Mouse (Mus musculus): ENCODE data around the gene Farsb. TPM values are rescaled to one million over a fixed set of nuclear protein-coding genes. Genes with fewer than 3 reads are reported as not detected.

Farsb gene
- total and polyA plus RNA-seq, 2 experiments from 2014 or later, result 72.8 to 129 TPM

- H3K27me3 ChIP-seq (ENCODE audit: insufficient read depth, low read length), result no peaks in the 10 kb centered on the region
- no peaks in the 10 kb centered on the region for H3K36me3 ChIP-seq (ENCODE audit: insufficient read depth, low read length)
- 68% methylated on average over 15 of the region's 15 CpGs for WGBS
- no peaks in the 10 kb centered on the region for H3K9me3 ChIP-seq (ENCODE audit: low read length)
- H3K4me1 ChIP-seq (ENCODE audit: insufficient read depth, low read length), result no peaks in the 10 kb centered on the region; the same call in 1 of the 2 replicates
- ATAC-seq (no peak), DNase-seq (ENCODE audit: low spot score) (no peak)
- H3K27ac ChIP-seq, result no peak overlapping the region
- no peak overlapping the region for H3K4me3 ChIP-seq (ENCODE audit: low read length)
- no peak overlapping the region for H3K4me2 ChIP-seq (ENCODE audit: low read depth, low read length)
- TF ChIP-seq CTCF (IDR thresholded peaks at IDR 0.05; ENCODE audit: low read depth), result no peak
- no peak overlapping the region for H3K9ac ChIP-seq (replicated peaks; ENCODE audit: low read length)
Measured at GRCm38 (mm10) chr1:78532184-78532800, 43.6 kb upstream of the Farsb start.

- peak; percentile 31 for TF ChIP-seq CTCF (IDR thresholded peaks at IDR 0.05; ENCODE audit: low read depth)
- Histone ChIP-seq H3K4me2 (ENCODE audit: low read depth, low read length) (no peak overlapping the region), H3K27ac (no peak overlapping the region), H3K4me3 (ENCODE audit: low read length) (no peak overlapping the region), H3K27me3 (ENCODE audit: insufficient read depth, low read length) (no peaks in the 10 kb centered on the region), H3K9ac (replicated peaks; ENCODE audit: low read length) (no peak overlapping the region), H3K4me1 (ENCODE audit: insufficient read depth, low read length) (no peaks in the 10 kb centered on the region), H3K9me3 (ENCODE audit: low read length) (no peaks in the 10 kb centered on the region), H3K36me3 (ENCODE audit: insufficient read depth, low read length) (no peaks in the 10 kb centered on the region)
- ATAC-seq, result no peak
- DNase-seq (ENCODE audit: low spot score), result peak; percentile 39
- WGBS, result 64% methylated on average over 7 of the region's 7 CpGs
Measured at GRCm38 (mm10) chr1:78530500-78531215, 42.0 kb upstream of the Farsb start.

GRCm38 (mm10) chr1:78529011-78529410 lies 40.3 kb upstream of the Farsb start:
- H3K27me3 ChIP-seq (ENCODE audit: insufficient read depth, low read length), result no peaks in the 10 kb centered on the region
- H3K27ac ChIP-seq, result no peak overlapping the region
- no peak for TF ChIP-seq CTCF (IDR thresholded peaks at IDR 0.05; ENCODE audit: low read depth)
- H3K9me3 ChIP-seq (ENCODE audit: low read length), result no peaks in the 10 kb centered on the region
- no peak overlapping the region for H3K9ac ChIP-seq (replicated peaks; ENCODE audit: low read length)
- ATAC-seq (no peak), DNase-seq (ENCODE audit: low spot score) (no peak)
- 91% methylated on average over 8 of the region's 8 CpGs for WGBS
- no peak overlapping the region for H3K4me2 ChIP-seq (ENCODE audit: low read depth, low read length)
- no peaks in the 10 kb centered on the region for H3K36me3 ChIP-seq (ENCODE audit: insufficient read depth, low read length)
- no peak overlapping the region for H3K4me3 ChIP-seq (ENCODE audit: low read length)
- no peaks in the 10 kb centered on the region for H3K4me1 ChIP-seq (ENCODE audit: insufficient read depth, low read length)

- TF ChIP-seq CTCF (IDR thresholded peaks at IDR 0.05; ENCODE audit: low read depth), result no peak
- DNase-seq (ENCODE audit: low spot score) (no peak), ATAC-seq (no peak)
- Histone ChIP-seq H3K27me3 (ENCODE audit: insufficient read depth, low read length) (no peaks in the 10 kb centered on the region), H3K4me2 (ENCODE audit: low read depth, low read length) (no peak overlapping the region), H3K4me3 (ENCODE audit: low read length) (no peak overlapping the region), H3K27ac (no peak overlapping the region), H3K9ac (replicated peaks; ENCODE audit: low read length) (no peak overlapping the region), H3K4me1 (ENCODE audit: insufficient read depth, low read length) (no peaks in the 10 kb centered on the region), H3K36me3 (ENCODE audit: insufficient read depth, low read length) (no peaks in the 10 kb centered on the region), H3K9me3 (ENCODE audit: low read length) (no peaks in the 10 kb centered on the region)
- 92% methylated on average over 3 of the region's 3 CpGs for WGBS
Measured at GRCm38 (mm10) chr1:78528356-78528755, 39.7 kb upstream of the Farsb start.

DNA sequence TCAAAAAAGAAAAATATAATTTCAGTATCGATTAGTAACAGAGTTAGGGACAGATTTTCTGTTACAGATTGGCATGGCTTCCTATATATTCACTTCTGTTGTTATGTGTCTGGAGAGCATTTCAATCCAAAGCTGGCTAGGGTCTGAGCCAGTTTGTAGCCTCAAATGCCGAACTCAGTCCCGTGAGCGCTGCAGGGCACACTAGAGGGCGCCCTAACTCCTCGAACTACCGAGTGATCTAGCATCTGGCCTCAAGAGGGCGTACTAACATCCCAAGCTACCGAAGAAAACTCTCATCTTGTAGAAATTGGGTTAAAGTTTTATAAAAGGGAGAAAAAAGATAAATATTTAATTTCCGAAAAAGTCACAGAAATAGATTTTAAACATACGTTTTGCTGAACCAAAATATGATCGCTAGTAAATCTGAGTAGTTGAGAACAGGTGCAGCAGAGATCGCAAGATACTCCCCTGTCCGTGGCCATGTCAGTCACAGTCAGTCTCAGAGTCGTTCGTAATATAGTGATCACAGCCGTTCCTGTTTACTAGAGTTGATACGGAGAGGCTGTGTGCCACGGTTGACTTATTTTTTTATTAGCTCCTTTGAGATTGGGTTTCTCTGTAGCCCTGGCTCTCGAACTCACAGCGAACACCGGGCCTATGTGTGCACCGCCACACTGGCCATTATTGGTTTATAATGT lies 36.6 kb upstream of the Farsb start:
- no peak for ATAC-seq
- no peaks in the 10 kb centered on the region for H3K27me3 ChIP-seq (ENCODE audit: insufficient read depth, low read length)
- H3K9me3 ChIP-seq (ENCODE audit: low read length), result no peaks in the 10 kb centered on the region
- 49% methylated on average over 23 of the region's 23 CpGs for WGBS
- DNase-seq (ENCODE audit: low spot score), result peak; percentile 90
- no peak overlapping the region for H3K4me2 ChIP-seq (ENCODE audit: low read depth, low read length)
- no peak overlapping the region for H3K27ac ChIP-seq
- no peak overlapping the region for H3K9ac ChIP-seq (replicated peaks; ENCODE audit: low read length)
- no peaks in the 10 kb centered on the region for H3K4me1 ChIP-seq (ENCODE audit: insufficient read depth, low read length)
- peak; percentile 93 for TF ChIP-seq CTCF (IDR thresholded peaks at IDR 0.05; ENCODE audit: low read depth)
- no peaks in the 10 kb centered on the region for H3K36me3 ChIP-seq (ENCODE audit: insufficient read depth, low read length)
- H3K4me3 ChIP-seq (ENCODE audit: low read length), result no peak overlapping the region

GRCm38 (mm10) chr1:78518907-78519306 lies 30.2 kb upstream of the Farsb start:
- DNase-seq (ENCODE audit: low spot score), result no peak
- H3K9me3 ChIP-seq (ENCODE audit: low read length), result no peaks in the 10 kb centered on the region
- WGBS, result 93% methylated on average over 7 of the region's 7 CpGs

More at GRCm38 (mm10) chr1:78518907-78519306, 30.2 kb upstream of the Farsb start:
- no peaks in the 10 kb centered on the region for H3K27me3 ChIP-seq (ENCODE audit: insufficient read depth, low read length)
- no peaks in the 10 kb centered on the region for H3K4me1 ChIP-seq (ENCODE audit: insufficient read depth, low read length)
- no peak overlapping the region for H3K4me2 ChIP-seq (ENCODE audit: low read depth, low read length)
- H3K27ac ChIP-seq, result no peak overlapping the region
- no peak for ATAC-seq
- no peak for TF ChIP-seq CTCF (IDR thresholded peaks at IDR 0.05; ENCODE audit: low read depth)
- no peak overlapping the region for H3K9ac ChIP-seq (replicated peaks; ENCODE audit: low read length)
- no peak overlapping the region for H3K4me3 ChIP-seq (ENCODE audit: low read length)
- H3K36me3 ChIP-seq (ENCODE audit: insufficient read depth, low read length), result no peaks in the 10 kb centered on the region

All from hindbrain, postnatal 0 days (tissue).